Mouse (Mus musculus): ENCODE results near the gene Fam186b.
"Not testable (repeated sequence)": the region's sequence is repeated elsewhere in the genome, so short reads cannot be mapped to it uniquely, and the experiment has no call there.

Gene Fam186b

GRCm38 (mm10) chr15:99259167-99259729 is 36.4 kb downstream of the Fam186b start:
- no peak for DNase-seq

DNA sequence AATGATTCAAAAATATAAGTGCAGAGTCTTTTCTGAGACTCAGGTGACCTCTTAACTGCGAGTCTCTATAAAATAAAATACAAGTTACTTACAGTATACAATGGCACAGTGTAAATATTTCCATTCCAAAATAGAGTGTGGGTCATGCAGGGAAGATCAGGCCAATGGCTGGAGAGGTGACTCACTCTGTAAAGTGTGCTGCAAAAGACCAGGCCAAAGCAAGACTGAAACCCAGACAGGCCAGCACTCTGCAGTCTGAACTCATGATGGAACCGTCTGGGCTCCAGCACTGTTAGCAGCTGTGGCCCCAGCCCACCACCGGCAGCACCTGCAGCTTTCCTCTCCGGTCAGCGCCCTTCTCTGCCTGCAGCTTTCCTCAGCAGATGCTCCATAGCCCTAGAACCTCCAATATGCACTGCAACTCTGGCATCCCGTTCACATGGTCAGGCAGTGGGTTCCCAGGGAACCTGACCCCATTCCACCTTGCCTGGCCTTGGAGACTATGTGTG is 40.4 kb downstream of the Fam186b start:
- DNase-seq: no peak

DNA sequence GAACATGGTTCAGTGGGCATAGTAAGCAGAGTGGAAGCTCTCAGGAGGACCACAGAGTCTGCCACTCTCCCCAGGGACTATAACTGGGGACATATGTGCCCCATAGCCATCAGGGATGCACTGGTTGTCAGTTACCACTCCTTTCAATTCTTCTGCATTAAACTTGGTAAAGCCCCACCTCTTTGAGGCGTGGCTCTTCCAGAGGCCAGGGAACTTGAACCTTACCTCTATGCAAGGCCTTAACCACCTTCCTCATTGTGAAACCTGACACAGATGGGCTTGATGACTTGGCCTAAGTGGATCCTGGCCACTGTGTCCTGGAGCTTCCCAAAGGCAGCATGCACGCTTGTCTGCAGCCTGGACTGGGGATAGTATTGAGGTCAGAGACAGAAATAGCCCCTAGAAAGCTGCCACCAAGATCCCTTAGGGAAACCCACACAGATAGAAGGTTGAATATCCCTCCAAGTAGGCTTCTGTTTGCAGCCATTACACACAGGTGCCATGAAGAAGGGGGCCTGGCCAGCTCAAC is 41.1 kb downstream of the Fam186b start:
- DNase-seq: no peak

GRCm38 (mm10) chr15:99253772-99254171 is 41.9 kb downstream of the Fam186b start:
- DNase-seq: no peak

GRCm38 (mm10) chr15:99253175-99253479 is 42.6 kb downstream of the Fam186b start:
- DNase-seq: not testable (repeated sequence)

DNA sequence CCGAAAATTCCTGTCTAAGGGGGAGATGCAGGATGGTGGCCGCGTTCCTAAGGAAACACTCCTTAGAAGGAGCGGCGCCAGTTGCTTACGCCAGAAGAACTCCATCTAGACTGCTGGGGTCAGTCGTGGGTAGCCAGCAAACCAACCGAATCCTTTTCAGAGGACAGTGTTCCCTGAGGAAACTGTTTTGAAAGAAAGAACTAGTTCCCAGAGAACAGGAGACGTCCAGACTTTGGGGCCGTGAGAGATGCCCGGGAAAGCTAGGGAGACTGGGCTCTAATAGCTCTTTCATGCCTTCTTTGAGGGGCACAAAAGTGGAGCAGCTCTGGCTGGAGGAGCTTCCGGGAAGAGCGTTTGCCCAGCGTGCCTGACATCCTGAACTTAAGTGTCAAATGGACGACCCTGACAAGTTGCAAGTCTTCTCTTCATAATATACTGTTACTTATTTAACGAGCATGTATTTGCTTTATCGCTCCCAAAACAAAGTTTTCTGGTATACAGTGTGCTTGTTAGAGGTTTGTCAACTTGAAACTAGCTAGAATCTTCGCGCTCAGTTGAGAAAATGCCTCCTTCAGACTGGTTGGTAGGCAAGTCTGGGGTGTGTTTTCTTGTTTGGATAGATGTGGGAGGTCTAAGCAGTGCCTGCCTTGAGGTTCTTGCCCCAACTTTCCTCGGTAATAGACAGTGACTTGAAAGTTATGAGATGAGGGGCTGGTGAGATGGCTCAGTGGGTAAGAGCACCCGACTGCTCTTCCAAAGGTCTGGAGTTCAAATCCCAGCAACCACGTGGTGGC is 43.1 kb downstream of the Fam186b start:
- DNase-seq: no peak

- peak; percentile 99 for DNase-seq
These were observed 43.9 kb downstream of the Fam186b start, which contains the start of gene Mcrs1 for GRCm38 (mm10) chr15:99251626-99252380. Gene Mcrs1 (minus strand): TSS chr15:99251961.

DNA sequence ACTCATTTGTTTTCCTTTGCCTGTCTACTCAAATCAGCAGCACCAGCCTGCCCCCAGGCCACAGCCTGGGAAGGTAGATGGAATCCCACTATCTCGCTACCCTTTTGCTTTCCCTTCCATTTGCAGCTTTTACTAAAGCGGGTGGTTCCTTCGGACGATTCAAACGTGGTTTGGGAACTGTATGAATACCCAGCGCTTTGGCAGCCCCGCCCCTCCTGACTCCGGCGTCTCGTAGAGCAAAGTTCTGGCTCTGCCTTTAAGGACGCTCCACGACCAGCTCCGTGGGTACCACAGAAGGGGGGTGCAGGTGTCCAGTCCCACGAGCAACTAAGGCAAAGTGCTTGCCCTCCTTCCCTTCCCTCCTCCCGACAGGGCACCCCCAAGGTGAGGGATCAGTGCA is 44.6 kb downstream of the Fam186b start:
- DNase-seq: peak; percentile 25

- DNase-seq: no peak
These were observed 45.8 kb downstream of the Fam186b start for GRCm38 (mm10) chr15:99249938-99250337.

DNA sequence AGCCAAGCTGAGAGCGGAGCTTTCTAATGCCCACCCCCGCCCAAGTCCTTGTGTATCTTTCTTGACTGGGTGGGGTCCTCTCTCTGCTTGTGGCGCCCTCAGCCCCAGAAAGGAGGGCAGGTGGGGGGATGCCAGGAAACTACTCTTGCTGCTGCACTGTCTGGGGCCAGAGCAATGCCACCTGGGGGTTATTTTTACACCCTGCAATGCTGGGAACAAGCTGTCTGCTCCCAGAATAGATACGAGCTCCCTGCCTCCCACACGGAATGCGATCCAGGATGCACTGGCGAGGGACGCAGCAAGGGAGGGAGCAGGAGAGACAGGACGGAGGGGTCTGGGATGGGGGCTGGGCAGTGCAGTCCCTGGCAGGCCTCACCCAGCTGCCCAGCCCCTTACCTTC is 46.7 kb downstream of the Fam186b start:
- no peak for DNase-seq

- DNase-seq: not testable (repeated sequence)
These were observed 49.0 kb downstream of the Fam186b start for GRCm38 (mm10) chr15:99246736-99247135.

GRCm38 (mm10) chr15:99242045-99242444 is 53.6 kb downstream of the Fam186b start:
- DNase-seq: no peak

DNA sequence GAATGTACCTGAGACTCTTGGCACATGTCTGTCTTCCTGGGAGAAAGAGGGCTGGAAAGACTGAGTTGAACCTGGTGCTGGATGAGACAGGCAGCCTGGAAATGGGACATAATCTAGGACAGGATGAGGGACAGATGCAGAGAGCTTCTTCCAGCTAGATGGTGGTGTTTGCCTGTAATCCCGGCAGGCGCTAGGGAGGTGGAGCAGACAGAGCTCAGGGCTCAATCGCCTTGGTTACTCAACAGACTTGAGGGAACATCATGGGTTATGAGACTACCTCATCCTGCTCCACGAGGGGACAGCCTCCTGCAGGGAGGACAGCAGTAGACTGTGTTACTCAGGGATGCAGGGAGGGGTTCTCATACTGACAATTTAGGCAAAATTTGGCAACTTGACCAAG is 54.4 kb downstream of the Fam186b start:
- no peak for DNase-seq

- DNase-seq: no peak
These were observed 55.6 kb downstream of the Fam186b start for GRCm38 (mm10) chr15:99240129-99240528.

- no peak for DNase-seq
These were observed 57.7 kb downstream of the Fam186b start for GRCm38 (mm10) chr15:99238006-99238405.

DNA sequence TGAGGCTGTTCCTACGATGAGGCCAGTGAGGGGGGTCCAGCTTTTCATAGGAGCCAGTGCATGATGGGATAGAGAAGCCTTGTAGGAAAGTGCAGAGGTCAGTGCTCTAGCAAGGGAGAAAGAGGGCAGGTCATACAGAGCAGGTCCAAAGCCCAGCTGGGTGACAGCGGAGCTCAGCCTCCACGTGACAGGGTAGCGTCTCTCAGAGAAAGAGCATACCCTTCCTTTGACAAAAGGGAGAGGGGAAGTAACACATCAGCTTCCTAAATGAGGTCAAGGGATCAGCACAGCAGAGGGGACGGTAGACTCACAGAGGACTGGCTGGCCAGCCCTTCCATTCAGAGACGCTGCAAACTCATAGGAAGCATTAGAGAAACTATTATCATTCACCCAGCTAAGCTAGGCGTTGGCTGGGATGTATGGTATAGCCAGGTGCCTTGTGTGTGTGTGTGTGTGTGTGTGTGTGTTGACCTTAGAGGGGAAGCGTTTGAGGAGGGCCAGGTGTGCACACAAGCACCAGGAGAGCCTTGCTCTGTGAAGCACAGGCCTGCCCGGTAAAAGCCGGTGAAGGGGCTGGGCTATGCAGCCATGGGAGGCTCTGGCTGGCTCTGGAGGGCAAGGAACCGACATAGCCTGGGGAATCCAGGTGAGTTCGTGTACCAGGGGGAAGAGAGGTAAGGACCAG is 61.2 kb downstream of the Fam186b start:
- DNase-seq: no peak

GRCm38 (mm10) chr15:99233719-99234118 is 62.0 kb downstream of the Fam186b start:
- no peak for DNase-seq

GRCm38 (mm10) chr15:99231998-99232397 is 63.7 kb downstream of the Fam186b start:
- DNase-seq: no peak

- DNase-seq: no peak
These were observed 69.6 kb downstream of the Fam186b start for GRCm38 (mm10) chr15:99226090-99226489.

DNA sequence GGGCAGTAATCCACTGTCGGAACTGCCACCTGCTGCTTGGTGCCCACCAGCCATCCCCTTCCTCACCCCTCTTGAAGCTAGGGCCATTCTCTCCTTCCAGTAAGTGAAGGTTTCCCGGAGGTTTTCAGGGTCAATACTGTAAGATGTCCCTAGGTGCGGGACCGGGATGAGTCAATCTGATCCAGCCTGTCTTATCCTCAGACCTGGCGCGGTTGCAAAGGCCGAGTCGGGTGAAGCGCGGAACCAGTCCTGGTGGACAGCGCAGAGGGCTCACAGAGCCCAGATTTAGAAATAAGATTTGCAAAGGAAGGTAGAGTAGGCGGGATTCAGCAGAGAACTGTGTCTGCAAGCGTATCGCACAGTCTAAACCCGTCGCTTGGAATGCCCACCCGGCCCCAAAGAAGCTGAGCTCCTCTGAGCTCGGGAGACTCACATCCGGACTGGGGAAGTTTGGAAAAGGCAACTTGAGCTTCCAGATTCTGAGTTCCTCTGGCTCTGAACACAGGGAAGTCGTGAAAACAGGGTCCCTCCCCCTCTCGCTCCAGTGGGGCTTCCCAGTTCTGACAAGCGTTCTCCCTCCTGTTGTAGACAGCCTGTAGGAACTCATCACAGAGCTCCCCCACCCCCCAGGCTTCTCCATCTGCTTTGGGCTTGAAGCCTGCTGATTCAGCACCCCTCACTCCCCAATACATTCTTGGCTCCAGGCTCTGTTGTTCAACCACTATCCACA is 70.4 kb downstream of the Fam186b start:
- peak; percentile 27 for DNase-seq

GRCm38 (mm10) chr15:99224208-99224911 is 71.3 kb downstream of the Fam186b start, which contains the start of gene Kcnh3:
Gene Kcnh3 (plus strand): TSS chr15:99224861.
- peak; percentile 64 for DNase-seq

Data from kidney, postnatal 14 days (tissue).